Mouse (Mus musculus) olfactory bulb, adult 2 months (tissue): ENCODE data around the gene Stxbp4. TPM values are rescaled to one million over a fixed set of nuclear protein-coding genes. Genes with fewer than 3 reads are reported as not detected.

Source experiments
- H3K27ac ChIP-seq: fragments of 200-500 bp; 2 replicates; pipeline ENCODE4 v1.5.1; 2012; ENCODE audit warnings: low read depth, low read length; ENCODE audit not compliant: insufficient read depth
- H3K4me1 ChIP-seq: fragments of 200-500 bp; 2 replicates; pipeline ENCODE4 v1.6.1; 2012; ENCODE audit warnings: low read length; ENCODE audit not compliant: control insufficient read depth, insufficient read depth
- H3K4me3 ChIP-seq: fragments of 200-500 bp; 2 replicates; pipeline ENCODE4 v1.5.1; 2012; ENCODE audit warnings: mild to moderate bottlenecking, low read depth, low read length, moderate library complexity; ENCODE audit not compliant: insufficient read depth
- CTCF ChIP-seq: fragments of 200-500 bp; IDR thresholded peaks from 2 replicates; pipeline ENCODE4 v1.5.1; 2012; ENCODE audit warnings: low read depth, mild to moderate bottlenecking, low read length, moderate library complexity; ENCODE audit not compliant: insufficient read depth
- POLR2A ChIP-seq: fragments of 200-500 bp; IDR thresholded peaks from 2 replicates; pipeline ENCODE4 v1.6.1; 2012; ENCODE audit warnings: mild to moderate bottlenecking, low read depth, low read length, moderate library complexity; ENCODE audit not compliant: insufficient read depth
- WGBS: fragments of 180-500 bp; shearing (Covaris S2); methylation state at CpG from one replicate; pipeline ENCODE4 v1.1.7; 2018; 5-methylcytosine and 5-hydroxymethylcytosine counted together
- polyA plus RNA-seq: library from polyadenylated mRNA; stranded (reverse); fragments of >200 nt; gene quantifications from 2 replicates; pipeline ENCODE4 v1.2.4, GENCODE M21; 2012; ENCODE audit warnings: low replicate concordance; ENCODE audit not compliant: missing spikeins, insufficient read depth, insufficient read length

Gene Stxbp4
- polyA plus RNA-seq, 1 experiment: not detected

DNA sequence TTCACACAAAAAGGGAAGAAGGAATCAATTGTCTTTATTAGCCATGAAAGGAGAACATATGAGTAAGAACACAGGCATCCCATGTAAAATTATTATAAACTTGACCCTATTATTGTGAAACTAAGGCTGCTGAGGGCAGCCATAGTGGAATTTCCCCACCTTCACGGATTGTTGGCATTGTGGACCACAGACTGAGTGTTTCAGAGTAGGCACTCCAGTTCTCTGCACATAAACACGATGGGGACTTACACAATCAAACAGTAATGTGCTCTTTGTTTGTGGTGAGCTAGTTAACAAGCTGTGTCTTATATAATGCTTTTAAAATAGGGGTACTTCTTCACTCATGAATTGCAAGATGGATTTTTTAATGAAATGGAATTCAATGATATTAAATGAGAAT, 52.1 kb downstream of the Stxbp4 start:
- H3K4me3 ChIP-seq: no peak overlapping the region
- WGBS: 82% methylated on average over 2 of the region's 2 CpGs
- no peaks in the 10 kb centered on the region for H3K4me1 ChIP-seq
- H3K27ac ChIP-seq: no peak overlapping the region
- TF ChIP-seq CTCF: no peak

- WGBS: 92% methylated on average over 7 of the region's 7 CpGs
- no peak for TF ChIP-seq CTCF
- no peak for TF ChIP-seq POLR2A
- Histone ChIP-seq H3K4me1 (no peaks in the 10 kb centered on the region), H3K27ac (no peak overlapping the region), H3K4me3 (no peak overlapping the region)
These were observed 60.7 kb downstream of the Stxbp4 start for GRCm38 (mm10) chr11:90577057-90577780.

GRCm38 (mm10) chr11:90576282-90576972, 61.5 kb downstream of the Stxbp4 start:
- H3K4me3 ChIP-seq: no peak overlapping the region
- H3K4me1 ChIP-seq: no peaks in the 10 kb centered on the region
- TF ChIP-seq CTCF (no peak), POLR2A (no peak)
- no peak overlapping the region for H3K27ac ChIP-seq
- WGBS: 92% methylated on average over 8 of the region's 8 CpGs

DNA sequence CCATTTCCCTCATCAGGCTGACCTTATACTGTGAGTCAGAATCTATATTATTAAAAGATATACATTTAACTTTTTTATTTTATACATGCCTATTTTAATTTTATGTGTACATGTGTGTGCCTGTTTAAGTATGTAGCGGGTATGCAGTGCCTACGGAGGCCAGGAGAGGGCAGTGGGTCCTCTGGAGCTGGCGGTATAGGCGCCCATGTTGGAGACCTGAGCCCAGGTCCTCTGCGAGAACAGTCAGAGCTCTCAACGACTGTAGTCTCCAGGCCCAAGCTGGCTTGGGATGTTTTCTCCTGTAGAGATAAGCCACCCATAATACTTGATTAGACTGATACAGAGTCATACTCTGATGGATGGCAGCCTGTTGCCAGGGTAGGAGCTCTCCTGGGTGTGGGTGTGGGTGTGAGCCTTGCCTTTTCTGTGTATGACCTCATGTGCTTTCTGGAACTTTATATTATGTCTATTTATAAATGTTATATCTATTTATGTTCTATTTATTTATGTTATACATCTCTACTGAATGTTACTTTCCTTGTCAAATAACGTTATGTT, 62.3 kb downstream of the Stxbp4 start:
- WGBS: 97% methylated on average over 7 of the region's 7 CpGs
- H3K4me1 ChIP-seq: no peaks in the 10 kb centered on the region
- no peak overlapping the region for H3K4me3 ChIP-seq
- no peak overlapping the region for H3K27ac ChIP-seq
- TF ChIP-seq POLR2A: no peak
- no peak for TF ChIP-seq CTCF

DNA sequence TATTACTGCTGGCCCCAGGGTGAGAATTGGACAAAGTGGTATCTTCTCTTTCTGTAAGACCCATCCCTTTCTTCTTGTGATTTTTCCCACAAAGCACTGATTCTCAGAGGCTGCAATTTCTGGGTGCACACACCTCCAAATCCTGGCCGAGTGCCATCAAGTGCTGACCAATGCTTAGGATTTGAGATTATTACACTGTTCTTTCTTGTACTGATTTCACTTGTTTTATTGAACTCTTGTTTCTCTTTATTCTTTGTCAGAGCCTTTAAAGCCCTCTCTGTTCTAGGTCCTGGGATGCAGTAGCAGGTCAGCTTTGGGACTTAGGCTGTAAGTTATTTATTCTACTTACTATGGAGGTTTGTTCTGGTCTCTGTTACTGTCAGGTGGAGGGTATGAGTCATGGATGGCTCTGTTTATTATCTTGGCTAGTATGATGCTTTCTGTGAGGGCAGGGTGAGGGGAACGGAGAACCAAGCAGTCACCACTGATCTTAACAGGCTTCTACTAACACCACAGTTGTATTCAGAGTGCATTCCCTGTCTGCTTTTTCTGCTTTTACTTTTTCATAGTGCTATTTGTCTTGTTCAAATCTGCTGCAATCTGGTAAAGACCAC, 67.1 kb downstream of the Stxbp4 start:
- H3K4me3 ChIP-seq: no peak overlapping the region
- WGBS: 85% methylated on average over 2 of the region's 2 CpGs
- H3K27ac ChIP-seq: no peak overlapping the region
- no peaks in the 10 kb centered on the region for H3K4me1 ChIP-seq
- TF ChIP-seq CTCF: no peak
- TF ChIP-seq POLR2A: no peak

DNA sequence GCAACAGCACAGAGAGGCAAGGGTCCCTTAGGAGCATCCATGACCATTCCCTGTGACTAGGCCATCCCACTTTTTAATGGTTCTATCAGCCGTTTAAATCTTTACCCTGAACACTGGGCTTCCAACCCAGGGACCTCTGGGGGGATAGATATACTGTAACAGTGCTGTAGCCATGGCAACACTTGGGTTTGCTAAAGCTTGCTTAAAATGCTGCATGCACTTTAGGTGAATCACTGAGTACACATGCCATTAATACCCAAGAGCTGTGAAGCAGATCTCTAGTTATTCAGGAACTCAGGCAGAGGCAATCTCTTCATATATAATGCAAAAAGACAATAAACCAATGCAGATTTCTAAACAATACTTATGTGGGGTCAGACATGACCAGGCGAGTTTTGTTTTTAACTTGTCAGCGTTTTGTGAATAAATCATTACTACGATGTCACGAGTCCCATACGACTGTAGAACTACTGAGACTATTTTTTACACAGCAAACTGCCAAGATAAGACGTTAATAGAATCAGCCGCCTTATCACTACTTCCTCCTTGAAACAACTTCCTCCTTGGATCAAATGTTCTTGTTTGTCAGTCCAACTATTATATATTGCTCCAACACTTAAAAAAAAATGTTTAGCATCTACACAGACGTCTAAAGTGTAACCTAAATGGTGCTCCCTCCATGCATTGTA, 79.4 kb downstream of the Stxbp4 start:
- Histone ChIP-seq H3K4me1 (no peaks in the 10 kb centered on the region), H3K27ac (no peak overlapping the region), H3K4me3 (no peak overlapping the region)
- 70% methylated on average over 9 of the region's 9 CpGs for WGBS
- TF ChIP-seq CTCF: no peak
- TF ChIP-seq POLR2A: no peak

GRCm38 (mm10) chr11:90556517-90556916, 81.4 kb downstream of the Stxbp4 start:
- no peak for TF ChIP-seq POLR2A
- no peak for TF ChIP-seq CTCF
- 82% methylated on average over 4 of the region's 4 CpGs for WGBS
- Histone ChIP-seq H3K4me1 (peaks cover 3% of the 10 kb centered on the region), H3K27ac (no peak overlapping the region), H3K4me3 (no peak overlapping the region)

GRCm38 (mm10) chr11:90553963-90554362, 83.9 kb downstream of the Stxbp4 start:
- TF ChIP-seq POLR2A: no peak
- H3K4me3 ChIP-seq: no peak overlapping the region
- H3K4me1 ChIP-seq: peaks cover 5% of the 10 kb centered on the region
- WGBS: 35% methylated on average over 5 of the region's 5 CpGs
- H3K27ac ChIP-seq: no peak overlapping the region

- Histone ChIP-seq H3K4me3 (no peak overlapping the region), H3K27ac (peak overlapping the region; percentile 31; the same call in 1 of the 2 replicates), H3K4me1 (peaks cover 7% of the 10 kb centered on the region)
- TF ChIP-seq CTCF (no peak), POLR2A (no peak)
- WGBS: 40% methylated on average over 18 of the region's 18 CpGs
These were observed 85.3 kb downstream of the Stxbp4 start for GRCm38 (mm10) chr11:90552303-90553201.
